Mouse (Mus musculus) cortical plate, adult 2 months (tissue): ENCODE data around the gene Smim15.

Experiments
- CTCF ChIP-seq: fragments of 200-500 bp; IDR thresholded peaks from 2 replicates; pipeline ENCODE4 v1.5.1; 2011; ENCODE audit warnings: mild to moderate bottlenecking, control low read depth, low read length; ENCODE audit not compliant: insufficient read depth; ENCODE audit errors: extremely low read depth
- POLR2A ChIP-seq: fragments of 200-500 bp; IDR thresholded peaks from 2 replicates; pipeline ENCODE4 v1.6.1; 2011; ENCODE audit warnings: mild to moderate bottlenecking, low read length, control low read depth; ENCODE audit not compliant: insufficient read depth; ENCODE audit errors: extremely low read depth

DNA sequence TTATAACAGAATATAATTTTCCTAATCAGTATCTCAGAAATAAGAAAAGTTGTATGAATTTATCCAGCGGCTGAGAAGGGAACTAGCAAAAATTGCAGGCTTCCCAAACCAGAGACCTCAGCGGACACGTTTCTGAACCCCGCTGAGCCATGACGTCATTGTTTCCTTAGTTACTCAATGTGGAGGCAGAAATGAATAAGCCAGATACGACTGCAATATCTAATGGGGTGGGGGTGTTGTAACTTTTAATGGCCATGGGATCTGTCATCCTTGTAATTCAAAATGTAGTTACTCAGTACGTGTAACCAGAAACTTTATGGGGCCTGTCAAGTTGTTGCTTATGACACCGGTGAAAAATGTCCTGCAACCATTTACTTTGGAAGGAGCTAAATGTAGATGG, 31.1 kb upstream of the Smim15 start:
- TF ChIP-seq POLR2A (no peak), CTCF (no peak)
